Mouse (Mus musculus): ENCODE results near the gene Gm20817.
"Not testable (repeated sequence)": the region's sequence is repeated elsewhere in the genome, so short reads cannot be mapped to it uniquely, and the experiment has no call there.

Gm20817 gene

DNA sequence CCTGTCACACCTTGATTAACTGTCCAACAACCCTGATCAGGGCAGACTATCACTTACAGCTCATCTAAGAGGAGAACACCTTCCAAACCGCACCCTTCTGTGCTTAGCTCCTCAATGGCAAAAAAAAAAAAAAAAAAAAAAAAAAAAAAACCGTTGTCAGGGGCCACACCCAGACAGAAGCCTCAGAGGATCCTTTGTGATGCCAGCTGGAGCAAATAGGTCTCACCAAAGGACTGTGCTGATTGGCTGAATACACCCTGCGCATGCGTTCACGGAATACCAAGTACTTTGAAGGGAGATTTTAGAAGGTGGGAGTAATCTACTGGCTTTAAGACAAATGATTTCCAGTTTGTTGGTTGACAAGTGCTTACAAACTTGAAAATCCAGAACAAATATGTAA, at the start of gene Gm20817:
Gene Gm20817 (minus strand): TSS at position 101 of the 400 bp plus-strand sequence.
- DNase-seq = not testable (repeated sequence)
